In genomic region chr8:48568608-48569007, GRCm38 (mm10) we compare ENCODE assay signal across 18 mouse cellular contexts.
DNase-seq lines count a peak whose midpoint lies in the region; ATAC-seq lines count a peak whose summit lies in the region.
"Had no signal": no experiment of that assay in that cellular context is flagged by ENCODE, and none has a peak within 500 bp of the region (broad histone marks: within the 10 kb centered on the region; RNA-seq: fewer than 3 reads in every experiment).

No protein-coding gene starts in this region.

- no peak overlapping the region for H3K4me2 ChIP-seq in forebrain, embryonic 12.5 days
- H3K4me2 ChIP-seq in forebrain, embryonic 13.5 days, result no peak overlapping the region
- no peak overlapping the region for H3K4me2 ChIP-seq in intestine, embryonic 14.5 days (ENCODE audit: low read length)
- H3K4me2 ChIP-seq in intestine, embryonic 16.5 days (ENCODE audit: low read depth, low read length), result no peak overlapping the region
- no peak overlapping the region for H3K4me2 ChIP-seq in midbrain, embryonic 13.5 days (replicated peaks)
- H3K4me2 ChIP-seq: hindbrain, embryonic 12.5 days; liver, embryonic 15.5 days; stomach, embryonic 15.5 days had no signal

- 44% methylated on average over 4 of the region's 4 CpGs for WGBS in forebrain, embryonic 12.5 days
- 48% methylated on average over 4 of the region's 4 CpGs for WGBS in forebrain, embryonic 13.5 days
- 45% methylated on average over 4 of the region's 4 CpGs for WGBS in intestine, embryonic 14.5 days
- WGBS in intestine, embryonic 16.5 days, result 47% methylated on average over 4 of the region's 4 CpGs
- 54% methylated on average over 4 of the region's 4 CpGs for WGBS in embryonic facial prominence, embryonic 10.5 days
- 26% methylated on average over 4 of the region's 4 CpGs for WGBS in midbrain, embryonic 13.5 days

- no peaks in the 10 kb centered on the region for H3K9me3 ChIP-seq in forebrain, embryonic 12.5 days
- H3K9me3 ChIP-seq in forebrain, embryonic 13.5 days (replicated peaks), result no peaks in the 10 kb centered on the region
- H3K9me3 ChIP-seq in intestine, embryonic 14.5 days (ENCODE audit: control insufficient read depth, low read length), result no peaks in the 10 kb centered on the region
- no peaks in the 10 kb centered on the region for H3K9me3 ChIP-seq in intestine, embryonic 16.5 days (ENCODE audit: control insufficient read depth, low read length)
- H3K9me3 ChIP-seq in embryonic facial prominence, embryonic 10.5 days, result no peaks in the 10 kb centered on the region
- H3K9me3 ChIP-seq in midbrain, embryonic 13.5 days, result no peaks in the 10 kb centered on the region
- H3K9me3 ChIP-seq: hindbrain, embryonic 12.5 days; liver, embryonic 15.5 days; stomach, embryonic 15.5 days had no signal

- no peak overlapping the region for H3K4me3 ChIP-seq in forebrain, embryonic 12.5 days (replicated peaks)
- H3K4me3 ChIP-seq in forebrain, embryonic 13.5 days, result no peak overlapping the region
- no peak overlapping the region for H3K4me3 ChIP-seq in intestine, embryonic 14.5 days (ENCODE audit: low read depth, low read length)
- H3K4me3 ChIP-seq in intestine, embryonic 16.5 days (ENCODE audit: low read length), result no peak overlapping the region
- H3K4me3 ChIP-seq in embryonic facial prominence, embryonic 10.5 days, result no peak overlapping the region
- no peak overlapping the region for H3K4me3 ChIP-seq in midbrain, embryonic 13.5 days (replicated peaks)
- H3K4me3 ChIP-seq: heart, adult 2 months; hindbrain, embryonic 12.5 days; liver, embryonic 15.5 days; stomach, embryonic 15.5 days had no signal

- H3K27ac ChIP-seq in forebrain, embryonic 12.5 days, result peak overlapping the region; percentile 53; the same call in 1 of the 2 replicates
- H3K27ac ChIP-seq in forebrain, embryonic 13.5 days, result no peak overlapping the region
- H3K27ac ChIP-seq in intestine, embryonic 14.5 days (ENCODE audit: low read depth), result peak overlapping the region; percentile 69; the same call in 1 of the 2 replicates
- H3K27ac ChIP-seq in intestine, embryonic 16.5 days (ENCODE audit: low read length), result no peak overlapping the region
- H3K27ac ChIP-seq in embryonic facial prominence, embryonic 10.5 days (replicated peaks), result peak overlapping the region; percentile 72
- peak overlapping the region; percentile 76 for H3K27ac ChIP-seq in midbrain, embryonic 13.5 days
- H3K27ac ChIP-seq: heart, adult 2 months; hindbrain, embryonic 12.5 days; liver, embryonic 15.5 days had no signal

- H3K4me1 ChIP-seq in forebrain, embryonic 12.5 days, result peaks cover 23% of the 10 kb centered on the region
- H3K4me1 ChIP-seq in forebrain, embryonic 13.5 days, result peaks cover 16% of the 10 kb centered on the region
- peaks cover 14% of the 10 kb centered on the region for H3K4me1 ChIP-seq in intestine, embryonic 14.5 days (replicated peaks; ENCODE audit: control insufficient read depth, insufficient read depth, low read length)
- H3K4me1 ChIP-seq in intestine, embryonic 16.5 days (ENCODE audit: control insufficient read depth, insufficient read depth, low read length), result no peaks in the 10 kb centered on the region
- peaks cover 24% of the 10 kb centered on the region for H3K4me1 ChIP-seq in embryonic facial prominence, embryonic 10.5 days
- peaks cover 31% of the 10 kb centered on the region for H3K4me1 ChIP-seq in midbrain, embryonic 13.5 days (replicated peaks)
- H3K4me1 ChIP-seq: liver, embryonic 15.5 days; stomach, embryonic 15.5 days had no signal

- no peaks in the 10 kb centered on the region for H3K27me3 ChIP-seq in forebrain, embryonic 12.5 days
- H3K27me3 ChIP-seq in forebrain, embryonic 13.5 days, result no peaks in the 10 kb centered on the region
- H3K27me3 ChIP-seq in intestine, embryonic 14.5 days (replicated peaks; ENCODE audit: control insufficient read depth, insufficient read depth, low read length), result no peaks in the 10 kb centered on the region
- H3K27me3 ChIP-seq in intestine, embryonic 16.5 days (replicated peaks; ENCODE audit: control insufficient read depth, insufficient read depth, low read length), result no peaks in the 10 kb centered on the region
- no peaks in the 10 kb centered on the region for H3K27me3 ChIP-seq in embryonic facial prominence, embryonic 10.5 days (replicated peaks; ENCODE audit: low read depth, poor library complexity, severe bottlenecking)
- H3K27me3 ChIP-seq in midbrain, embryonic 13.5 days, result no peaks in the 10 kb centered on the region
- H3K27me3 ChIP-seq: CH12.LX; hindbrain, embryonic 12.5 days; liver, embryonic 15.5 days; stomach, embryonic 15.5 days had no signal

- no peaks in the 10 kb centered on the region for H3K36me3 ChIP-seq in forebrain, embryonic 12.5 days (replicated peaks)
- no peaks in the 10 kb centered on the region for H3K36me3 ChIP-seq in forebrain, embryonic 13.5 days (ENCODE audit: poor library complexity, severe bottlenecking)
- no peaks in the 10 kb centered on the region for H3K36me3 ChIP-seq in intestine, embryonic 14.5 days (ENCODE audit: control insufficient read depth, insufficient read depth, low read length)
- no peaks in the 10 kb centered on the region for H3K36me3 ChIP-seq in intestine, embryonic 16.5 days (ENCODE audit: control insufficient read depth, insufficient read depth, low read length)
- H3K36me3 ChIP-seq in embryonic facial prominence, embryonic 10.5 days (replicated peaks), result no peaks in the 10 kb centered on the region
- no peaks in the 10 kb centered on the region for H3K36me3 ChIP-seq in midbrain, embryonic 13.5 days
- H3K36me3 ChIP-seq: hindbrain, embryonic 12.5 days; liver, embryonic 15.5 days; stomach, embryonic 15.5 days had no signal

- no peak overlapping the region for H3K9ac ChIP-seq in forebrain, embryonic 12.5 days
- no peak overlapping the region for H3K9ac ChIP-seq in forebrain, embryonic 13.5 days
- H3K9ac ChIP-seq in intestine, embryonic 14.5 days (ENCODE audit: low read length), result no peak overlapping the region
- H3K9ac ChIP-seq in intestine, embryonic 16.5 days (ENCODE audit: low read depth, low read length), result no peak overlapping the region
- no peak overlapping the region for H3K9ac ChIP-seq in midbrain, embryonic 13.5 days (replicated peaks)
- H3K9ac ChIP-seq: hindbrain, embryonic 12.5 days; liver, embryonic 15.5 days; stomach, embryonic 15.5 days had no signal

- no peak for DNase-seq in intestine, embryonic 14.5 days (ENCODE audit: low spot score)
- DNase-seq in embryonic facial prominence, embryonic 10.5 days (ENCODE audit: low spot score), result no peak
- no peak for DNase-seq in adrenal gland, postnatal 25 days
- DNase-seq: adrenal gland, postnatal 36 days; cerebellum, postnatal 25 days; heart, adult 2 months; kidney, adult 18-20 months; kidney, postnatal 36 days; lung, postnatal 4 days had no signal

- ATAC-seq in forebrain, embryonic 12.5 days (ENCODE audit: low FRiP score), result no peak
- no peak for ATAC-seq in forebrain, embryonic 13.5 days
- no peak for ATAC-seq in intestine, embryonic 14.5 days (replicated peaks; ENCODE audit: low FRiP score, low TSS enrichment, low read depth)
- no peak for ATAC-seq in intestine, embryonic 16.5 days
- peak; percentile 46 for ATAC-seq in midbrain, embryonic 13.5 days
- no peak for ATAC-seq in monocyte, adult 5-6 weeks (replicated peaks; ENCODE audit: insufficient number of reproducible peaks, low FRiP score, low TSS enrichment, poor library complexity, severe bottlenecking)

Comparison
In these comparisons a context has a peak if more than half of its experiments do, and no peak if none do; other contexts are left out.
1. H3K27ac ChIP-seq: peak in forebrain, embryonic 12.5 days (single experiment), intestine, embryonic 14.5 days (single experiment), embryonic facial prominence, embryonic 10.5 days (single experiment) and midbrain, embryonic 13.5 days (single experiment); none in forebrain, embryonic 13.5 days (single experiment) and intestine, embryonic 16.5 days (single experiment).